Mouse (Mus musculus) erythroblast, embryonic 14.5 days (primary cell): ENCODE results near the gene Tmem170.

ENCODE experiments used
- GATA1 ChIP-seq: IDR thresholded peaks from 2 replicates; pipeline ENCODE4 v1.6.1; 2012; ENCODE audit warnings: low read length, inconsistent platforms, mixed read lengths
- TAL1 ChIP-seq: IDR thresholded peaks from 3 replicates; pipeline ENCODE4 v1.6.1; 2012; ENCODE audit warnings: low read length, inconsistent platforms, mixed read lengths

GRCm38 (mm10) chr8:111891983-111892382, 15.4 kb upstream of the Tmem170 start:
- TF ChIP-seq GATA1 (no peak), TAL1 (no peak)
